Mouse (Mus musculus) stomach, postnatal 0 days (tissue): Measurements from ENCODE around the gene Lrmda.

Experiments used
- CTCF ChIP-seq: IDR thresholded peaks from 2 replicates; pipeline ENCODE4 v1.5.1; 2016; ENCODE audit warnings: antibody characterized with exemption, low read depth, mild to moderate bottlenecking, moderate library complexity
- EP300 ChIP-seq: optimal IDR thresholded peaks from 2 replicates; pipeline ENCODE3; 2016; ENCODE audit warnings: antibody characterized with exemption

- no peak for TF ChIP-seq CTCF
- TF ChIP-seq EP300 = no peak
These were observed 739.7 kb downstream of the Lrmda start for GRCm38 (mm10) chr14:22759216-22759615.
